Mouse (Mus musculus): ENCODE measurements at regions not wholly inside any gene's neighbourhood (a gene's known extent, or its start where the extent isn't known, plus 50 kb on each side); places are given as distances from the start of the nearest gene placed in this dataset.

DNA sequence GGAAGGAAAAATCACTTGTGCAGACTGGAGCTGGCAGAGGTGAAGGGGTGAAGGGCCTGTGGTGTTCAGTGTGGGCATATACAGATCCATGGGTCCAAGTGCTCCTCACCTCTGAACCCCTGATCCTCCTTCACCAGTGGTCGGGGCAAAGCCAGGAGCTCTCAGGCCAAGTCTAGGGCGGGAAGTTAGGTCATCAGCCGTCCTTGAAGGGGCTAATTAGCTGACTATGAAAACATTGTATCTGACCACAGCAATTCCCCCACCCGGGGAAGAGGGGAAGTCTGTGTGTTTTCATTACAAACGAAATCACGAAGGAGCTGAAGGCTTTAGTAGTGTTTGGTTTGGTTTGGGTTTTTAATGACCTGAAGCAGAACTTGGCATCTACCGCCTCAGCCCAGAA, 95.5 kb upstream of the Irx3 start:
- TF ChIP-seq CTCF (conservative IDR thresholded peaks at IDR 0.05; ENCODE audit: low read length): no peak
- no peak for TF ChIP-seq NANOG (IDR thresholded peaks at IDR 0.05; ENCODE audit: borderline replicate concordance, low read length)
- no peak for TF ChIP-seq POU5F1 (IDR thresholded peaks at IDR 0.05; ENCODE audit: borderline replicate concordance, low read length)

All from E14TG2a.4 (cell line).